Mouse (Mus musculus) MEL (cell line): ENCODE measurements around the gene Aplp1. TPM values are rescaled to one million over a fixed set of nuclear protein-coding genes. Genes with fewer than 3 reads are reported as not detected.

Source experiments
- DNase-seq: peaks from one replicate; pipeline ENCODE4 v3.0.0; 2011; ENCODE audit warnings: low read depth, low spot score
- H3K27ac ChIP-seq: 2 replicates; pipeline ENCODE4 v1.5.1; 2012; ENCODE audit warnings: low read depth, mild to moderate bottlenecking, control low read depth, low read length, moderate library complexity; ENCODE audit not compliant: control insufficient read depth
- H3K27me3 ChIP-seq, 2 experiments: fragments of 150-350 bp in 1 of 2; sonication (generic) in 1 of 2; 2 replicates each; pipeline ENCODE4 v1.6.1; 2012; ENCODE audit warnings: low read length in 2 of 2, mild to moderate bottlenecking in 2 of 2, improper control_type of control experiment in 1 of 2, moderate library complexity in 1 of 2; ENCODE audit not compliant: insufficient read depth in 2 of 2, control insufficient read depth in 1 of 2
- H3K36me3 ChIP-seq, 2 experiments: 2 replicates each; pipeline ENCODE4 v1.6.1; 2012 to 2014; ENCODE audit warnings: low read length in 2 of 2, improper control_type of control experiment in 1 of 2, inconsistent platforms in 1 of 2, mild to moderate bottlenecking in 1 of 2; ENCODE audit not compliant: insufficient read depth in 2 of 2, control insufficient read depth in 1 of 2
- H3K4me1 ChIP-seq, 2 experiments: fragments of 150-350 bp in 1 of 2; sonication (generic) in 1 of 2; 2 replicates each; pipeline ENCODE4 v1.6.1; 2012; ENCODE audit warnings: low read length in 2 of 2, improper control_type of control experiment in 1 of 2, mild to moderate bottlenecking in 1 of 2; ENCODE audit not compliant: insufficient read depth in 2 of 2, control insufficient read depth in 1 of 2
- H3K4me3 ChIP-seq, 2 experiments: fragments of 150-350 bp in 1 of 2; sonication (generic) in 1 of 2; 2 replicates each; pipeline ENCODE4 v1.5.1; 2012; ENCODE audit warnings: low read depth in 2 of 2, low read length in 2 of 2, mild to moderate bottlenecking in 2 of 2, moderate library complexity in 2 of 2, control low read depth in 1 of 2, improper control_type of control experiment in 1 of 2; ENCODE audit not compliant: control insufficient read depth in 1 of 2, insufficient read depth in 1 of 2
- H3K79me2 ChIP-seq: 2 replicates; pipeline ENCODE4 v1.6.1; 2012; ENCODE audit warnings: mild to moderate bottlenecking, low read length, moderate library complexity; ENCODE audit not compliant: control insufficient read depth, poor library complexity, insufficient read depth
- H3K9ac ChIP-seq: 2 replicates; pipeline ENCODE4 v1.6.1; 2012; ENCODE audit warnings: low read depth, mild to moderate bottlenecking, control low read depth, low read length, moderate library complexity; ENCODE audit not compliant: control insufficient read depth, poor library complexity, severe bottlenecking
- H3K9me3 ChIP-seq: fragments of 150-350 bp; sonication (generic); replicated peaks from 2 replicates; pipeline ENCODE4 v1.6.1; 2012; ENCODE audit warnings: mild to moderate bottlenecking, low read length, improper control_type of control experiment, moderate library complexity; ENCODE audit not compliant: insufficient read depth
- CHD2 ChIP-seq: IDR thresholded peaks from 2 replicates; pipeline ENCODE4 v1.6.1; 2011; ENCODE audit warnings: low read length, improper control_type of control experiment
- CTCF ChIP-seq, 3 experiments: IDR thresholded peaks in 2 of 3; conservative IDR thresholded peaks in 1 of 3; 2 replicates each; pipeline ENCODE4 v1.5.1; 2011 to 2012; ENCODE audit warnings: low read length in 3 of 3, low read depth in 2 of 3, mild to moderate bottlenecking in 2 of 3, improper control_type of control experiment in 1 of 3, inconsistent platforms in 1 of 3, mixed read lengths in 1 of 3, moderate library complexity in 1 of 3; ENCODE audit not compliant: control insufficient read depth in 1 of 3, insufficient read depth in 1 of 3, poor library complexity in 1 of 3, severe bottlenecking in 1 of 3
- ELF1 ChIP-seq: IDR thresholded peaks from 2 replicates; pipeline ENCODE4 v1.6.1; 2014; ENCODE audit warnings: low read depth, mild to moderate bottlenecking, inconsistent platforms, low read length, improper control_type of control experiment, moderate library complexity
- EP300 ChIP-seq, 2 experiments: IDR thresholded peaks; 2 replicates each; pipeline ENCODE4 v1.6.1; 2011; ENCODE audit warnings: improper control_type of control experiment in 2 of 2, low read length in 2 of 2, low read depth in 1 of 2, mild to moderate bottlenecking in 1 of 2
- ETS1 ChIP-seq: IDR thresholded peaks from 2 replicates; pipeline ENCODE4 v1.6.1; 2012; ENCODE audit warnings: low read depth, mild to moderate bottlenecking, inconsistent platforms, low read length, improper control_type of control experiment, moderate library complexity
- GATA1 ChIP-seq: IDR thresholded peaks from 2 replicates; pipeline ENCODE4 v1.6.1; 2011; ENCODE audit warnings: low read depth, low read length, improper control_type of control experiment
- HCFC1 ChIP-seq: IDR thresholded peaks from 2 replicates; pipeline ENCODE4 v1.6.1; 2012; ENCODE audit warnings: low read depth, mild to moderate bottlenecking, inconsistent platforms, low read length, improper control_type of control experiment, moderate library complexity
- JUND ChIP-seq: IDR thresholded peaks from 2 replicates; pipeline ENCODE4 v1.6.1; 2011; ENCODE audit warnings: low read depth, mild to moderate bottlenecking, improper control_type of control experiment, low read length
- KAT2A ChIP-seq: conservative IDR thresholded peaks from 2 replicates; pipeline ENCODE4 v1.6.1; 2012; ENCODE audit warnings: low read depth, low read length, improper control_type of control experiment, inconsistent platforms
- MAFK ChIP-seq: IDR thresholded peaks from 2 replicates; pipeline ENCODE4 v1.6.1; 2011; ENCODE audit warnings: low read depth, mild to moderate bottlenecking, low read length, improper control_type of control experiment, borderline replicate concordance
- MEF2A ChIP-seq: IDR thresholded peaks from 2 replicates; pipeline ENCODE4 v1.6.1; 2014; ENCODE audit warnings: low read depth, mild to moderate bottlenecking, inconsistent platforms, low read length, improper control_type of control experiment; ENCODE audit not compliant: poor library complexity, insufficient replicate concordance, severe bottlenecking; ENCODE audit errors: extremely low read depth
- MXI1 ChIP-seq: IDR thresholded peaks from 2 replicates; pipeline ENCODE4 v1.6.1; 2011; ENCODE audit warnings: mild to moderate bottlenecking, low read depth, low read length, improper control_type of control experiment
- MYB ChIP-seq: IDR thresholded peaks from 2 replicates; pipeline ENCODE4 v1.6.1; 2011; ENCODE audit warnings: mild to moderate bottlenecking, low read depth, low read length, improper control_type of control experiment
- MYC ChIP-seq: IDR thresholded peaks from 2 replicates; pipeline ENCODE4 v1.6.1; 2011; ENCODE audit warnings: low read depth, mild to moderate bottlenecking, low read length, improper control_type of control experiment, moderate library complexity
- POLR2A ChIP-seq, 2 experiments: IDR thresholded peaks; 2 replicates each; pipeline ENCODE4 v1.6.1; 2011 to 2012; ENCODE audit warnings: low read length in 2 of 2, mild to moderate bottlenecking in 2 of 2, control low read depth in 1 of 2, improper control_type of control experiment in 1 of 2, low read depth in 1 of 2, moderate library complexity in 1 of 2; ENCODE audit not compliant: control insufficient read depth in 1 of 2, insufficient read depth in 1 of 2, poor library complexity in 1 of 2
- POLR2AphosphoS2 ChIP-seq: IDR thresholded peaks from 2 replicates; pipeline ENCODE4 v1.6.1; 2011; ENCODE audit warnings: low read length, improper control_type of control experiment
- POLR2AphosphoS5 ChIP-seq: IDR thresholded peaks from 2 replicates; pipeline ENCODE4 v1.6.1; 2012; ENCODE audit warnings: low read depth, borderline replicate concordance, mild to moderate bottlenecking, inconsistent platforms, low read length, moderate library complexity, mixed read lengths
- RAD21 ChIP-seq: IDR thresholded peaks from 2 replicates; pipeline ENCODE4 v1.6.1; 2011; ENCODE audit warnings: mild to moderate bottlenecking, low read depth, low read length, improper control_type of control experiment
- SMC3 ChIP-seq: IDR thresholded peaks from 2 replicates; pipeline ENCODE4 v1.6.1; 2011; ENCODE audit warnings: low read depth, low read length, improper control_type of control experiment
- TCF12 ChIP-seq: IDR thresholded peaks from 2 replicates; pipeline ENCODE4 v1.6.1; 2014; ENCODE audit warnings: low read depth, mild to moderate bottlenecking, inconsistent platforms, low read length, improper control_type of control experiment, moderate library complexity
- USF2 ChIP-seq, 2 experiments: IDR thresholded peaks; 2 replicates each; pipeline ENCODE4 v1.6.1; 2011 to 2012; ENCODE audit warnings: improper control_type of control experiment in 2 of 2, low read length in 2 of 2, borderline replicate concordance in 1 of 2, inconsistent platforms in 1 of 2, low read depth in 1 of 2, mild to moderate bottlenecking in 1 of 2; ENCODE audit not compliant: insufficient read depth in 1 of 2
- ZC3H11A ChIP-seq: IDR thresholded peaks from 2 replicates; pipeline ENCODE4 v1.6.1; 2012; ENCODE audit warnings: low read depth, mild to moderate bottlenecking, inconsistent platforms, low read length, improper control_type of control experiment
- polyA plus RNA-seq, 2 experiments: library from polyadenylated mRNA; stranded (reverse) in 1 of 2; unstranded in 1 of 2; fragments of >175 nt in 1 of 2; fragments of >200 nt in 1 of 2; gene quantifications; 2 replicates each; pipeline versions ENCODE4 v1.2.1 to v1.2.4; 2012; ENCODE audit warnings: low replicate concordance in 2 of 2, low read depth in 1 of 2; ENCODE audit not compliant: insufficient read length in 2 of 2, insufficient read depth in 1 of 2, missing spikeins in 1 of 2
- total RNA-seq: library from RNA; depleted of rRNA; stranded (reverse); fragments of 300-350 nt; gene quantifications from 2 replicates; pipeline ENCODE4 v1.2.3, GENCODE M21; 2012

Aplp1 gene
- total and polyA plus RNA-seq, 3 experiments = 1.9 to 7.1 TPM; not detected in 1

DNA sequence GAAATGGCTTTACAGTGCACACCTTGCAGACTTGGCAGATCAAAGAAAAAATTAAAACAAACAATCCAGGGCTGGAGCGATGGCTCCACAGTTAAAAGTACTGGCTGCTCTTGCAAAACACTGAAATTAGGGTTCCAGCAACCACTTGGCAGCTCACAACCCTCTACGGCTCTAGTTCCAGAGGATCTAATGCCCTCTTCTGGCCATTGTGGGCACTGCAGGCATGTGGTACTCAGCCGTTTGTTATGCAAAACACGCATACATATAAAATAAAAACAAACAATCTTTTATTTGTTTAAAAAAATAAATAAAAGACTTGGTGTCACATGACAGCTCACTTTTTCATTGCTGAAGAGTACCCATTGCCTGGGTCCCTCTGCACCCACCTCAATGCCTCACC, 47.4 kb upstream of the Aplp1 start:
- H3K36me3 ChIP-seq = no peaks in the 10 kb centered on the region
- H3K4me1 ChIP-seq = no peaks in the 10 kb centered on the region
- no peak overlapping the region for H3K27ac ChIP-seq
- TF ChIP-seq POLR2AphosphoS2 (no peak), POLR2A (IDR thresholded peaks at IDR 0.05; ENCODE audit: control insufficient read depth in 1 of 2, insufficient read depth in 1 of 2, low read depth in 1 of 2, low read length in 2 of 2, poor library complexity in 1 of 2) (no peak), MYC (0 out of 2 replicates have a peak, but pooled peaks have one; percentile 54), MYB (no peak), HCFC1 (0 out of 2 replicates have a peak, but pooled peaks have one; percentile 34), CTCF (IDR thresholded peaks at IDR 0.05 in 2 of 3, conservative IDR thresholded peaks at IDR 0.05 in 1 of 3; ENCODE audit: control insufficient read depth in 1 of 3, insufficient read depth in 1 of 3, low read depth in 2 of 3, low read length in 3 of 3, poor library complexity in 1 of 3, severe bottlenecking in 1 of 3) (peak; percentile 78 to 81 (median 79)), TCF12 (no peak), JUND (no peak), USF2 (IDR thresholded peaks at IDR 0.05; ENCODE audit: borderline replicate concordance in 1 of 2, insufficient read depth in 1 of 2, low read depth in 1 of 2, low read length in 2 of 2) (no peak), ELF1 (0 out of 2 replicates have a peak, but pooled peaks have one; percentile 11), ZC3H11A (peak; percentile 72), ETS1 (no peak), MAFK (no peak), KAT2A (no peak), CHD2 (no peak), SMC3 (peak; percentile 80), MEF2A (no peak), EP300 (IDR thresholded peaks at IDR 0.05; ENCODE audit: low read depth in 1 of 2, low read length in 2 of 2) (no peak), GATA1 (no peak), RAD21 (peak; percentile 65), MXI1 (no peak)
- H3K9me3 ChIP-seq = no peaks in the 10 kb centered on the region
- H3K27me3 ChIP-seq = no peaks in the 10 kb centered on the region
- no peaks in the 10 kb centered on the region for H3K79me2 ChIP-seq
- DNase-seq = peak; percentile 85
- no peak overlapping the region for H3K4me3 ChIP-seq
- H3K9ac ChIP-seq = no peak overlapping the region

DNA sequence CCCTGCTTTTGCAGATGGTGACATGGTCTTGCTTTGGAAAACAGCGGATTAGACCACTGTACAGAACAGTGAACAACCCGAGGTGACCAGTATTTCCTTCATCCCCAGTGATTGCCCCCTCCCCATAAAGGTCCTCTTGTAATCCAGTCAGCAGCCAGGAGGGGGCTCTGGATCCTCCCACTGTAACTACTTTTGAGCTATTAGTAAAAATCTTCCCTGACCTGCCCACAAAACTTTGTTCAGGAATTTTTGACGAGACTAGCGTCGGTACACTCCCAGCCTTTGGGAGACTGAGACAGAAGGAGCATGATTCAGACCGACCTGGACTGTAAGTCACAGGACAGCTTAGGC, 45.6 kb upstream of the Aplp1 start:
- Histone ChIP-seq H3K79me2 (no peaks in the 10 kb centered on the region), H3K4me1 (no peaks in the 10 kb centered on the region), H3K27me3 (no peaks in the 10 kb centered on the region), H3K36me3 (no peaks in the 10 kb centered on the region), H3K27ac (no peak overlapping the region), H3K4me3 (no peak overlapping the region), H3K9ac (no peak overlapping the region), H3K9me3 (no peaks in the 10 kb centered on the region)
- TF ChIP-seq CTCF (IDR thresholded peaks at IDR 0.05 in 2 of 3, conservative IDR thresholded peaks at IDR 0.05 in 1 of 3; ENCODE audit: control insufficient read depth in 1 of 3, insufficient read depth in 1 of 3, low read depth in 2 of 3, low read length in 3 of 3, poor library complexity in 1 of 3, severe bottlenecking in 1 of 3) (peak; percentile 1 to 27 (median 26); a peak in 2 of 6 replicates), POLR2AphosphoS5 (no peak)
- no peak for DNase-seq
